23 mouse cellular contexts compared by ENCODE assay signal in the genomic region with DNA sequence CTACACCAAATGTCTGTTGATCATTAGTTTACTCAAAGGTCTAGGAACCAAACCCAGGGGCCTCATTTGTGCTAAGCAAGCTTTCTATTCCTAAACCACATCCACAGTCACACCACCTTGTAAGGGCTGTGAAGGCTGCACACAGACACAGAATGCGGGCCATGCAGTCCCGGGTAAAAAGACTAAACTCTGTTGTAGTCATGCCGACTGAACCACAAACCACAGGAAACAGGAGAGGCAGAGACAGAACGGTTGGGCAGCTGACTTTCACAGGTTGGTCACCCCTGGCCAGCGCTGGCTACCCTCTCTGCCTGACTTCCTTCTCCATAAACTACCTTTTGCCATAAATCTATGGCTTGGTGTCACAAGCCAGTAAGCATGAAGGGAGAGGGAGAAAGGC. TPM values are rescaled to one million over a fixed set of nuclear protein-coding genes. Genes with fewer than 3 reads are reported as not detected.
"Had no signal": no experiment of that assay in that cellular context is flagged by ENCODE, and none has a peak within 500 bp of the region (broad histone marks: within the 10 kb centered on the region; RNA-seq: fewer than 3 reads in every experiment).

No protein-coding gene starts in this region.

- H3K36me3 ChIP-seq: liver, embryonic 12.5 days; liver, embryonic 15.5 days had no signal

- H3K27me3 ChIP-seq: limb, embryonic 13.5 days; liver, embryonic 12.5 days; liver, embryonic 15.5 days; midbrain, embryonic 13.5 days had no signal

- H3K4me3 ChIP-seq: limb, embryonic 10.5 days; limb, embryonic 13.5 days; liver, embryonic 12.5 days; liver, embryonic 15.5 days; midbrain, embryonic 13.5 days; myocyte had no signal

- DNase-seq: kidney, adult 2 months; kidney, postnatal 25 days; liver; lung, adult 2 months; lung, postnatal 14 days; thymus, adult 2 months; thymus, postnatal 36 days had no signal

- H3K27ac ChIP-seq: kidney, postnatal 0 days; limb, embryonic 10.5 days; limb, embryonic 13.5 days; liver, embryonic 12.5 days; liver, embryonic 15.5 days; macrophage; midbrain, embryonic 13.5 days; stomach, postnatal 0 days had no signal

- H3K9me3 ChIP-seq: limb, embryonic 10.5 days; limb, embryonic 13.5 days; liver, embryonic 12.5 days; liver, embryonic 15.5 days; midbrain, embryonic 13.5 days had no signal

- ATAC-seq: intestine, postnatal 0 days; liver, embryonic 12.5 days; midbrain, embryonic 13.5 days; midbrain, embryonic 16.5 days had no signal

- H3K4me1 ChIP-seq: liver, embryonic 15.5 days had no signal

RNA-seq across cellular contexts. Expression of a gene that starts 52.2 kb away (rescaled TPM):
- total RNA-seq: layer of hippocampus, postnatal 14 days; left cerebral cortex, postnatal 25 days; monocyte, adult 5-6 weeks had no signal
- polyA plus RNA-seq: limb, embryonic 10.5 days; limb, embryonic 13.5 days; liver, embryonic 12.5 days; liver, embryonic 15.5 days; macrophage; myocyte; neural tube, embryonic 11.5 days; spleen, adult 2 months had no signal
